Mouse (Mus musculus) forebrain, embryonic 16.5 days (tissue): Measurements from ENCODE around the gene Lypd6. TPM values are rescaled to one million over a fixed set of nuclear protein-coding genes. Genes with fewer than 3 reads are reported as not detected.
A peak's percentile ranks its signal among the peaks of the same experiment; 100 is the strongest.

Source experiments
- ATAC-seq: fragments of 200-750 bp; cut with Nextera tagmentation; 2 replicates; pipeline ENCODE4 v1.8.0; 2017; ENCODE audit warnings: mild to moderate bottlenecking, moderate library complexity
- H3K27ac ChIP-seq: fragments of 300-500 bp; sonication (generic); 2 replicates; pipeline ENCODE4 v1.5.1; 2014; ENCODE audit warnings: low read length, control low read depth
- H3K27me3 ChIP-seq: fragments of 300-500 bp; sonication (generic); replicated peaks from 2 replicates; pipeline ENCODE4 v1.6.1; 2014; ENCODE audit warnings: low read length; ENCODE audit not compliant: control insufficient read depth, insufficient read depth
- H3K36me3 ChIP-seq: fragments of 300-500 bp; sonication (generic); 2 replicates; pipeline ENCODE4 v1.6.1; 2014; ENCODE audit not compliant: control insufficient read depth, insufficient read depth
- H3K4me1 ChIP-seq: fragments of 300-500 bp; sonication (generic); replicated peaks from 2 replicates; pipeline ENCODE4 v1.6.1; 2014; ENCODE audit warnings: low read length; ENCODE audit not compliant: control insufficient read depth, insufficient read depth
- H3K4me2 ChIP-seq: fragments of 300-500 bp; sonication (generic); 2 replicates; pipeline ENCODE4 v1.6.1; 2014; ENCODE audit warnings: mild to moderate bottlenecking, low read length, control low read depth
- H3K4me3 ChIP-seq: fragments of 300-500 bp; sonication (generic); replicated peaks from 2 replicates; pipeline ENCODE4 v1.5.1; 2014; ENCODE audit warnings: mild to moderate bottlenecking, low read length, control low read depth
- H3K9ac ChIP-seq: fragments of 300-500 bp; sonication (generic); replicated peaks from 2 replicates; pipeline ENCODE4 v1.6.1; 2014; ENCODE audit warnings: low read depth, low read length, control low read depth
- H3K9me3 ChIP-seq: fragments of 300-500 bp; sonication (generic); 2 replicates; pipeline ENCODE4 v1.6.1; 2016; ENCODE audit warnings: low read length; ENCODE audit not compliant: control insufficient read depth
- WGBS: fragments of 180-500 bp; shearing (Covaris S2); extraction: QIAGEN DNeasy Blood & Tissue Kit; methylation state at CpG from one replicate; pipeline ENCODE4 v1.1.7; 2014; 5-methylcytosine and 5-hydroxymethylcytosine counted together
- polyA plus RNA-seq: library from polyadenylated mRNA; unstranded; fragments of >200 nt; fragmentation: Nextera tagmentation; extraction: Ambion mirVana; gene quantifications from 2 replicates; pipeline ENCODE4 v1.2.1, GENCODE M21; 2015

Gene Lypd6
- polyA plus RNA-seq, 1 experiment from 2014 or later, result 14.3 TPM

- WGBS, result 96% methylated on average over 5 of the region's 5 CpGs
- Histone ChIP-seq H3K27ac (no peak overlapping the region), H3K4me1 (peaks cover 16% of the 10 kb centered on the region), H3K36me3 (no peaks in the 10 kb centered on the region), H3K4me3 (no peak overlapping the region), H3K4me2 (no peak overlapping the region), H3K9me3 (no peaks in the 10 kb centered on the region), H3K9ac (no peak overlapping the region), H3K27me3 (no peaks in the 10 kb centered on the region)
- ATAC-seq, result no peak
Observed at GRCm38 (mm10) chr2:50123376-50123775, 57.1 kb downstream of the Lypd6 start.

GRCm38 (mm10) chr2:50127513-50128175 lies 61.4 kb downstream of the Lypd6 start:
- 60% methylated on average over 9 of the region's 9 CpGs for WGBS
- Histone ChIP-seq H3K4me3 (no peak overlapping the region), H3K9me3 (no peaks in the 10 kb centered on the region), H3K36me3 (no peaks in the 10 kb centered on the region), H3K4me1 (peaks cover 29% of the 10 kb centered on the region), H3K9ac (0 out of 2 replicates have a peak overlapping the region, but pooled peaks have one; percentile 0), H3K4me2 (no peak overlapping the region), H3K27me3 (no peaks in the 10 kb centered on the region), H3K27ac (peak overlapping the region; percentile 89)
- ATAC-seq, result peak; percentile 63

GRCm38 (mm10) chr2:50128322-50129277 lies 62.4 kb downstream of the Lypd6 start:
- H3K27me3 ChIP-seq, result no peaks in the 10 kb centered on the region
- peak overlapping the region; percentile 89 for H3K27ac ChIP-seq
- ATAC-seq, result peak; percentile 91
- no peak overlapping the region for H3K4me3 ChIP-seq
- H3K36me3 ChIP-seq, result no peaks in the 10 kb centered on the region
- 26% methylated on average over 12 of the region's 12 CpGs for WGBS
- H3K9me3 ChIP-seq, result no peaks in the 10 kb centered on the region
- 0 out of 2 replicates have a peak overlapping the region, but pooled peaks have one; percentile 0 for H3K9ac ChIP-seq
- H3K4me1 ChIP-seq, result peaks cover 29% of the 10 kb centered on the region
- H3K4me2 ChIP-seq, result peak overlapping the region; percentile 10

GRCm38 (mm10) chr2:50130674-50131073 lies 64.4 kb downstream of the Lypd6 start:
- Histone ChIP-seq H3K9ac (no peak overlapping the region), H3K4me3 (no peak overlapping the region), H3K4me2 (no peak overlapping the region), H3K27me3 (no peaks in the 10 kb centered on the region), H3K4me1 (peaks cover 29% of the 10 kb centered on the region), H3K36me3 (no peaks in the 10 kb centered on the region), H3K27ac (no peak overlapping the region), H3K9me3 (no peaks in the 10 kb centered on the region; the same call in 1 of the 2 replicates)
- no peak for ATAC-seq
- 93% methylated on average over 3 of the region's 3 CpGs for WGBS

- no peaks in the 10 kb centered on the region for H3K27me3 ChIP-seq
- 44% methylated on average over 6 of the region's 6 CpGs for WGBS
- no peak overlapping the region for H3K4me3 ChIP-seq
- no peak overlapping the region for H3K9ac ChIP-seq
- no peak overlapping the region for H3K27ac ChIP-seq
- 0 out of 2 replicates have a peak, but pooled peaks cover 4% of the 10 kb centered on the region for H3K4me1 ChIP-seq
- no peak for ATAC-seq
- H3K36me3 ChIP-seq, result no peaks in the 10 kb centered on the region
- no peaks in the 10 kb centered on the region for H3K9me3 ChIP-seq
- no peak overlapping the region for H3K4me2 ChIP-seq
Observed at GRCm38 (mm10) chr2:50143672-50144071, 77.4 kb downstream of the Lypd6 start.

GRCm38 (mm10) chr2:50147308-50147707 lies 81.1 kb downstream of the Lypd6 start:
- 67% methylated on average over 9 of the region's 9 CpGs for WGBS

GRCm38 (mm10) chr2:50149257-50150202 lies 83.3 kb downstream of the Lypd6 start:
- no peaks in the 10 kb centered on the region for H3K27me3 ChIP-seq
- H3K9me3 ChIP-seq, result no peaks in the 10 kb centered on the region
- no peak overlapping the region for H3K4me2 ChIP-seq
- H3K4me3 ChIP-seq, result no peak overlapping the region
- 84% methylated on average over 6 of the region's 6 CpGs for WGBS
- H3K36me3 ChIP-seq, result no peaks in the 10 kb centered on the region
- H3K4me1 ChIP-seq, result no peaks in the 10 kb centered on the region
- no peak for ATAC-seq
- H3K9ac ChIP-seq, result no peak overlapping the region
- no peak overlapping the region for H3K27ac ChIP-seq

More at GRCm38 (mm10) chr2:50147308-50147707, 81.1 kb downstream of the Lypd6 start:
- Histone ChIP-seq H3K4me1 (0 out of 2 replicates have a peak, but pooled peaks cover 4% of the 10 kb centered on the region), H3K9me3 (no peaks in the 10 kb centered on the region), H3K36me3 (no peaks in the 10 kb centered on the region), H3K27ac (no peak overlapping the region), H3K4me3 (no peak overlapping the region), H3K9ac (no peak overlapping the region), H3K4me2 (no peak overlapping the region), H3K27me3 (no peaks in the 10 kb centered on the region)
- ATAC-seq, result no peak

GRCm38 (mm10) chr2:50150203-50150590 lies 84.0 kb downstream of the Lypd6 start:
- 83% methylated on average over 7 of the region's 7 CpGs for WGBS
- Histone ChIP-seq H3K27ac (no peak overlapping the region), H3K9ac (no peak overlapping the region), H3K9me3 (no peaks in the 10 kb centered on the region), H3K4me1 (no peaks in the 10 kb centered on the region), H3K27me3 (no peaks in the 10 kb centered on the region), H3K36me3 (no peaks in the 10 kb centered on the region), H3K4me2 (no peak overlapping the region), H3K4me3 (no peak overlapping the region)
- ATAC-seq, result no peak
